Mouse (Mus musculus) lung, postnatal 14 days (tissue): Measurements from ENCODE around the gene Herc6.
A peak's percentile ranks its signal among the peaks of the same experiment; 100 is the strongest.
"Not testable (repeated sequence)": the region's sequence is repeated elsewhere in the genome, so short reads cannot be mapped to it uniquely, and the experiment has no call there.

ENCODE experiments used
- DNase-seq: peaks from one replicate; pipeline ENCODE4 v3.0.0; 2021

The Herc6 gene

GRCm38 (mm10) chr6:57580881-57581548 lies at the start of gene Herc6:
Gene Herc6, plus strand, starts transcription at chr6:57581000.
- DNase-seq, result peak; percentile 75

DNA sequence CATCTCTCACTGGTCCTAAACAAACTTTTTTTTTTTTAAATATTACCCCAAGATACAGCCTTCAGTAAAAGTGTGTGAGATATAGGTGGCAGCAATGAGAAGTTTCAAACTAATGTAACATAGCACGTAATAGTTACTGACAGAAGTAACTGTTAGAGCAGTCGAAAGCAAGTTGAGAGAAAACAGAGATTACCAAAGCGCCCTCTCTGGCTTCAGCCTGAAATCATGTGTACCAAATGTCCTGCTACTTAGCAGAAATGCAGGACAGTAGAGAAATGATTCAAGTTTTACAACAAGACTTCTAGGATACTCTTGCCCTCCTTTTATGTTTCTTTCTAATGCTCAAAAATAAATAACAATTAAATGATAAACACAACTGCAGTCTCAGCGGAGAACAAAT lies 49.8 kb upstream of the Herc6 start:
- DNase-seq, result no peak

GRCm38 (mm10) chr6:57531441-57531840 lies 49.4 kb upstream of the Herc6 start:
- no peak for DNase-seq

GRCm38 (mm10) chr6:57532022-57532421 lies 48.8 kb upstream of the Herc6 start:
- no peak for DNase-seq

DNA sequence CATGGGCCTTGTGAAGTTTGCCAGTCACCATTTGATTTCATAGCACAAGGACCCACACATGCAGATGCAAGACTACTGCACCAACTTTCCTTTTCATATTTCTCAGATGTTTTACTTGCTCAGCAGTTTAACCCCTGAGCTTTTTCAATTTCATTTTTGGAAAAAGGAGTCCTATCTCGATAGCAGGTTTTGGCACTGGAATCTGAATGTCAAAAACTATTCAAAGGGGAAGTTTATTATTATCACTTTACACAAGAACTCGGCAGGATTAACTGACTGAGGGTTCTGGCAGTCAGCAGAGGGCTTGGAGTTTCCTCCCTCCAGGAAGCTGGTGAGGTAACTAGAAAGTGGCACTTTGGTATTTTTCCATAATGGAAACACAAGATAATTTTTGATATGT lies 47.4 kb upstream of the Herc6 start:
- DNase-seq, result no peak

GRCm38 (mm10) chr6:57534231-57534610 lies 46.6 kb upstream of the Herc6 start:
- peak; percentile 27 for DNase-seq

DNA sequence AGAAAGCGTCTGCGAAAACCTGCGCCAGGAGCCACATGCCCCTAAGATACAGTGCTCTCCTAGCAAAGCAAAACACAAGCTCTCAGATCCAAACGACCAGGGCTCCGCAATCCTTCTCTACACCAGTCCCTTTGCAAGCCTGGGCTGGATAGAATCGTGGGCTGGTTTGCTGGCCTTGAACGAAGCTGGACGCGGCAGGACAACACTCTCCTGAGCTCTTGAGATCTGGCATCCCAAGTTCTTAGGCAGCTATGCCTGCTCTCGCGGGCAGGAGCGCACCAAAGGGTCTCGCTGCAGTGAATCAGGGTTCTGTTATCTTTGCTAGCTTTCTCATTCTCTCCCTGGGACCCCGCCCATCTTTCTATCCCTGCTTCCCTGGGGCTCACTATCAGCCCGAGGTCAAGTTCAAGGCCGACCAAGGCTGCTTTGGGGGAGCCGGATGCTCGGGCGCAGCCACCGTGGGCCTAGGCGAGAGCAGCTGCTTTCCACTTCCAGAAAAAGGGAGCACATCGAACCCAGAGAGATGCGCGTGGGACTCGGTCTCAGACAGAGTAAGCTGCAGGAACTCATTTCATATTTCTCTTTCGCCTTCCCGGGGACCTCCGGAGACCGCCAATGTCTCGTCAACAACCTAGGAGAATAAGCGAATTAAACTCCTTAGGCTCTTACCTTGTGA lies 46.1 kb upstream of the Herc6 start:
- DNase-seq, result peak; percentile 38

DNA sequence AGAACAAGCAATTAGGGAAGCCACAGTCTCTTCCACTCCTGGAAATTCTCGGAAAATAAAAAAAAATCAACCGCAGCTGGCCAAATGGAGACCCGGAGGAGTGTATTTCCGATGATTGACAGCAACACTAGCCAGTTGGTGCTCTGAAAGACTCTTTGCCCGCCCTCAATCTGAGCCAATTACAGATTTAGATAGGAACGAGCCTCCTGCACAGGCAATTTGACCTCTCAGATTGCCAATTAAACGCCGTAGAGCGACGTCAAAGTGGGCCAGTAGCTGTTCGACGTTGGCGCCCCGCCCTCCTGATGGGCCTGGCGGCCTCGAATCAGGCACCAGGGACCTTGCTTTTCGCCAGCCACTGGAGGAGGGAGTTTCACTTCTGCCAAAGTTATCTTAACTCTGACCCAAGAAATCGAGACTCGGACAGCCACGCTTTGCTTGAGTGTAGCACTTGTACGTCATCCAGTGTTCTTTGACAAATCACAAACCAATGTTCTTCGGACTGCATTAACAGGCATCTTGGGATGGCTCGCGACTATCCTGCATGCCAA lies 45.3 kb upstream of the Herc6 start, which contains the start of gene Ppm1k:
Gene Ppm1k (minus strand): TSS at position 83 of the 551 bp plus-strand sequence.
- DNase-seq, result peak; percentile 99

DNA sequence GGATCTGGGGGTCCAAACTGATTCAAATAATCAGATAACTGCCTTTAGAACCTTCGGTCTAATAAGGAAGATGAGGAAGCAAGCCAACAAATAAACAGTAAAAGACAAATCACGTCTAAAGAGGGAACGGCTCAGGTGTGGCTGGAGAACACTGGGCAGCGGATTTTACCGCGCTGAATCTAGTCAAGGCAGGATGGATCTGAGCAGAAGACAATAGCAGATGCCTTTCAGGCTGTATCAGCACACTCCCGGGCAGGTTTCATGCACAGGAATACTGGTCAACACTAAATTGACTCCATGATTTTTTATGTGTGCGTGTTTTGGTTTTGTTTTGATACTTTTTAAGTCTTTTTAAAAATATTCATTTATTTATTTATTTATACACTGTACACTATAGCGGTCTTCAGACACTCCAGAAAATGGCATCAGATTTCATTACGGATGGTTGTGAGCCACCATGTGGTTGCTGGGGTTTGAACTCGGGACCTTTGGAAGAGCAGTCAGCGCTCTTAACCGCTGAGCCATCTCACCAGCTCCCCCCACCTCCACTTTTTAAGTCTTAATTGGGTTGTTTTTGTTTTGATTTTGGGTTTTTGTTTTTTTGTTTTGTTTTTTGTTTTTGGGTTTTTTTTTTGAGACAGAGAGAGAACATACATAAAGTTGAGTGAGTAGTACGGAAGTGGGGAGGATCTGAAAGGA lies 44.7 kb upstream of the Herc6 start:
- no peak for DNase-seq

DNA sequence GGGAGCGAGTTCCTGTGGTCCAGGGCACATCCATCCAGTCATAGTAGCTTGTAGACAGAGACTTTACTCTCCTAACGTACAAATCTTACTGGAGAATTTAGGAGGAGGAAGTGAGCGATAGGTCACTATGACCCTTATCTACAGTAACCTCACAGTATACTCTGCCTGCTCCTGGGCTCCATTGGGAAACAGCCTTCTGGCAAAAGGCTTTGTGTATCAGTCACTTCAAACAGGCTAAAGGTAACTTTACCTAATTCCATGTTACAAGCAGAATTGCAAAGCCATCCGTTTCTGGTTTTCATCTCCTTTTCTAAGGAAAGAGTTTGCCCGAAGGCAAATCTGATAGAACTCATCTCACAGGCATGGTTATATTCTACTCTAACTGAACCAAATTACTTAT lies 42.9 kb upstream of the Herc6 start:
- DNase-seq, result no peak

DNA sequence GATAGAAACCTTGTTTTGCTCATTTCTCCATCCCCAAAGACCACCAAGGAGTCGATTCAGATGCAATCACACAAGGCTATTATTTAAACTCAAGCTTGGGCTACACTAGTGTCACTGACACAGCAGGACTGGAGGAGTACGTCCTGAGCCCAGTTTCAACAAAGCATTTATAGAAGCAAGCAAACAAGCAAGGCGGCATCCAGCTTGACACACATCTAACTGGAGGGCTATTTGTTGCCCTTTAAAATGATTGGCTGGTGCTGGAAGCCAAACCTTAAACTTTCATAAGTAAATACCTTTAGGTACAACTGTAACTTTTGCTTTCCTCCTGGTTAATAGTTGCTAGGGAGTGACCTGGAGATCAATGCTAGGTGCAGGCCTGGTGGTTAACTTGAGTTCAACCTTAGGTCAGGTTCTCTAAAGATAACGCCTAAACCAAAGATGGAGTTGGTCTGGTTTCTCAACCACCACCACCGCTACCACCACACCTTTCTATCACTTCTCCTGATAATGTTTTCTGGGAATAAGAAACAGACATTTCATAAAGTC lies 39.8 kb upstream of the Herc6 start:
- no peak for DNase-seq

DNA sequence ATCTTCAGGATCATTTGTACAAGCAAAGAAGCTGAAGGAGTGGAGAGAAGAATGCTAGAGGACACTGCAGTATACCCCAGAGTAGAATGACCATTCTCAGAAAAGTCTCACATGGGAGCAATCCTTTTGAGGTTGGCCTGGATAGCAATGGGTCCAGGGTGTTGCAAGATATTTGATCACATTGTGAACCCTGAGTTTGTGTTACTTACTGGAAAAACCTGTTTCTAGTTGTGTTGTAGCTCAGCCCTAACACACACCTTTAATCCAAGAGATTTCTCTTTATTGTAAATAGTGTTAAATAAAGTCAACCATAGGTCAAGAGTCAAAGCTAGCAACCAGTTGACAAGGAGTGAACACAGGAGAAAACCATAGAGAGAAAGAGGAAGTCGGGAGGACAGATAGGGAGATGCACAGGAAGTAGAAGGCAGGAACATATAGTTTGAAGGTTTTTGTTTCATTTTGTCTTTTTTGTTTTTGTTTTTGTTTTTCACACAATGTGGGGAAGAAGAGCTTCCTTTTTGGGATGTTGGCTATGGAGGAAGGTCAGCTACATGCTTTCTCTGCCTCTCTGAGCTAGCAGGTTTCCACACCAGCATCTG lies 39.0 kb upstream of the Herc6 start:
- no peak for DNase-seq

DNA sequence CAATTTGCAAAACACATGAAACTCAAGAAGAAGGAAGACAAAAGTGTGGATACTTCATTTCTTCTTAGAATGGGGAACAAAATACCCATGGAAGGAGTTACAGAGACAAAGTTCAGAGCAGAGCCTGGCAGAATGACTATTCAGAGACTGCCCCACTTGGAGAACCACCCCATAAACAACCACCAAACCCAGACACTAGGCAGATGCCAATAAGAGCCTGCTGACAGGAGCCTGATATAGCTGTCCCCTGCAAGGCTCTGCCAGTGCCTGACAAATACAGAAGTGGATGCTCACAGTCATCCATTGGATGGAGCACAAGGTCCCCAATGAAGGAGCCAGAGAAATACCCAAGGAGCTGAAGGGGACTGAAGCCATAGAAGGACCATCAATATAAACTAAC lies 37.2 kb upstream of the Herc6 start:
- DNase-seq, result not testable (repeated sequence)

GRCm38 (mm10) chr6:57544866-57545265 lies 35.9 kb upstream of the Herc6 start:
- peak; percentile 9 for DNase-seq

GRCm38 (mm10) chr6:57551211-57551796 lies 29.5 kb upstream of the Herc6 start:
- no peak for DNase-seq

- no peak for DNase-seq
Measured at GRCm38 (mm10) chr6:57557796-57558317, 22.9 kb upstream of the Herc6 start.

- DNase-seq, result no peak
Measured at GRCm38 (mm10) chr6:57563454-57563853, 17.3 kb upstream of the Herc6 start.

DNA sequence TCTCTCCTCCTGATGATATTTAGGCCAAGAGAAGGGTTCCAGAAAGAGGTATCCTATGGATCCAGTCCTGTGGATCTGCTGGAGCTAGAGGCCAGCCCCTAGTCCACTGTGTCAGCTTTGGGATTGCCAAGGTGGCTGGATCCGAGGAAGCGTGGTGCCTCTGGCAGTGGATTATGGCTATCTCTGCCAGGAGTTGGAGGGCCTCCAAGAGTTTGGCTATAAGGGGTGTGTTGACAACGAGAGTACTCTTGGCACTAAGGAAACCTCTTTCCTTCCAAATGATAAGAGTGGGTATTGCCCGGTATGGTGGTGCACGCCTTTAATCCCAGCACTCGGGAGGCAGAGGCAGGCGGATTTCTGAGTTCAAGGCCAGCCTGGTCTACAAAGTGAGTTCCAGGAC lies 15.3 kb upstream of the Herc6 start:
- DNase-seq, result no peak

DNA sequence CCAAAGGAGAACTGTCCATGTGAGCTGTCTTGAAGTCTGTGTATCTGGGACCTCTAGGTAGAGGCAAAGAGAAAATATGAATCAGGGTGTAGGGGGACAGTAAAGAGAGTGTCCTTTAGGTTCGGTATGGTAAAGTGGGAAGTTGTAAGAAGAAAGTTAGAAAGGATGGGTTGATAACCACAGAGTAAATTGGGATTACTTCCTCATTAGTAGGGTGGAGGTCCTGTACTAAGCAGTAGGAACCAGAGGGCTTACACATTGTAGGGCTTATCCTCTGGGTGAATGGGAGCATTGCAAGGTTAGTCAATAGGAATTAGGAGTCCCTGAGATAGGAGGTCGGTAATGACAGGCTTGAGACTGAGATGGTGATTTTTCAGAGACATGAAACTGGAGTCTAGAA lies 13.2 kb upstream of the Herc6 start:
- no peak for DNase-seq

GRCm38 (mm10) chr6:57570170-57570974 lies 10.4 kb upstream of the Herc6 start:
- peak; percentile 64 for DNase-seq

- no peak for DNase-seq
Measured at GRCm38 (mm10) chr6:57571587-57571986, 9.2 kb upstream of the Herc6 start.
